Mouse (Mus musculus) regulatory T cell (primary cell): Measurements from ENCODE around the gene Pmepa1.

Source experiments
- in situ Hi-C: fragments of 300-600 bp; cut with MboI, MseI; formaldehyde crosslinking; loops from one replicate; pipeline ENCODE4 v1.15.1; 2025; ENCODE audit warnings: high pct_unique_total_duplicates

Gene Pmepa1

DNA sequence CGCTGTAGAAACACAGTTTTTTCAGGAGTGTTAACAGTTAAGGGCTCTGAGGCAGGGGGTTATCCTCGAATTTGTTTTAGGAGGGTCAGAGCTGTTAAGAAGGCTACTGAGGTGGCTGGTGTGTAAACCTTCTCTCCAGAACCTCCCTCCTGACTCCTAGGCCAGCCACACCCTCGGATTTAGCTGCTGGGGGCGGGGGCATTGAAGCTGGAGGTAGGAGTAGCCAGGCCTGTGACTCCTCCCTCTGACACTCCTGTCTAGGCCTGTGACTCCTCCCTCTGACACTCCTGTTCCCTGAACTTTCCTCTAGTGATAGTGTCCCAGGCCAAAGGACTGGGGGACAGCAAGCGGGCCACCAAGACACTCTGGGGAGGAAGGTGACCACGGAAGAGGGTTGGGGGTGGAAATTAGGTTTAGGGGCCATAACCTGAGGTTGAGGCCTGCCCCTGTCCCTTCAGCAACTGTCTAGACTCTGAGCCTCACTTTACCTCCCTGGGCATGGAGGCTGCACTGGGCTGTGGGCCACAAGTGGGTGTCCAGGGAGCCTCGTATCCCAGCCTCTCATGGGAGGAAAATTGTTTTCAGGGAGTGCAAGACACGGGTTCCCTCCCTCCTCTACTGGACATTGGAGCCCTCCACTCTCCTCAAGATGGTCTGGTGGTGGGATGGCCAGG is 89.0 kb downstream of the Pmepa1 start:
- in situ Hi-C loops: no loop called here

DNA sequence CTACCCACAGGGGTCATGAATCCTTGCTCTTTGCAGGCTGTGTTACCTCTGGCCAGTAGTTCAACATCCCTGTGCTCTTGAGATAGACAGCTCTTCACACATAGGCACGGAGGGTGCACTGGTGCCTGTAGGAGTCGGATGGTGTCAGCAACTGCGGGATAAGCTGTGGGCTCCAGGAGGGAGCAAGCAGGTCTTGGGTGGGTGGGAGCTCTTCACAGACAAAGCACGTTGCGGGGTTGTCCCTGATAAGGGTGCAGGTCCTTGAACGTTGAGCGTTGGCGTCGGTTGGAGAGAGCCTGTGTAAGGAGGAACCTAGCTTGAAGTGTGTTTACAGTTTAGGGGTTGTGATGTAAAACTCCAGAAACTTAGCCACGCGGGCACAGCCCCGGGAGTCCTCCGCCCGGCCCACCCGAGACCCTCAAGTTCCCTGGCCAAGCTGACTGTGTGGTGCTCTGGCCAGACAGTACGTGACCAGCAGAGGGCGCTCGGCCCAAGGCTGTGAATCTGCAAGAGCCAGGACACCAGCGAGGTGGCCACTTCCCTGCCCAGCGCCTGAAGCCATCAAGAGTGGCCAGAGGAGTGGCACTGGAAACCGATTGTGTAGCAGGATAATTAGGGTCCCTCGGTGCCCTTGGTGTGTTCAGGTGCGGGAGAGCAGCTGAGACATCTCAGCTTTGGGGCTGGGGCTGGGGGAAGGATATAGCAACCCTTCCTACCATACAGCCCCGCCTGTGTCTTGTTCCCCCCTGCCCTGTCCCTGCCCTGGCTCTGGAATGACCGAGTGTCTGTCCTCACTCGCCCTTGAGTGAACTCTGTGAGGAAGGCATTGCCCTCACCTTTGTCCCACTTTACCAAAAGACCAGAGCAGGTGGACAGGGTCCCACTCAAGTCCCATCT is 90.0 kb downstream of the Pmepa1 start:
- in situ Hi-C loops: no loop called here

DNA sequence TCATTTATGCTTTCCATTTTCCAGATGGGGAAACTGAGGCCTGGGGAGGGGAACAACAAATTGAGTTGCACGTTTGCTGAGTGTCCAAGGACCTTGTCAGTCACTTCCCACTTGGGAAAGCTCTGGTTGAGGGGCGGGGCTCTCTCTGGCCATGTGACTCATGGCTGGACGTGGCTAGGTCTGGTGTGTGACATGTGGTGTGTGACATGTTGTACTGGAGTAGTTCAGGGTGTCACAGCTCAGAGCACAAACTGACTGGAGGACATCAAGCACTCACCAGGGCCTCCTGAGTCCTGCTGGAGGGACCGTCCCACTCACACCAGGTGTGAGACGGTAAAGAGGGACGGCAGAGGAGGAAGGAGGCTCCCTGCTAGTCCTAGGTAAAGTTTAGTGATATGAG is 91.1 kb downstream of the Pmepa1 start:
- in situ Hi-C loops: no loop called here

DNA sequence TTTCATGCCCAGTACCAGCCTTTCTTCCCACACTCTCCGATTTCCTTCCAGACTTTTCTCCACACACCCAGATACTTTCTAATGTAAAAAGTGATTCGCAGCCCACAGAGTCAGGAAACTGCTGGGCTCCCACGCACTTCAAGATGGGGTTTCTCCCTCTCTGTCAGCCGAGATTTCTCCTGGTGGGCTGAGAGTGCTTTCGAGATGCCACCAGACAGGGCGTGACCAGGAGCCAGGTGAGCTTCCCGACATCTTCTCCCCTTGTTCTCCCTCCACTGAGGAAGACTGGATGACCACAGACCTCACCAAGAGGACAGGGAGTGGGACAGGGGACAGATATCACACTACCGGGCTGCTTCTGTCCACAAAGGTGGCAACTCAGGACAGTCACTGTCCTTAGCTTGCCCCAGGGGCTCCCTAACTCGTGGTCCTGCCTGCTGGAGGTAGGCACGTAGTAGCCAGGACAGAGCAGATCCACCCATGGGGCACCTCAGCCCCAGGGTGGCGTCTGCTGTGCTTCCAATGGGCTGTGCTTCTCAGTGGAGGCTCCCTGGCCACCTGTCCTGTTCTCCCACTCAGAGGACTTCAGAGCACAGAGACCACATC is 91.8 kb downstream of the Pmepa1 start:
- in situ Hi-C loops: loop anchor here (5.0 kb wide), 2 partner anchors 77 to 363 kb away; no protein-coding TSS in a partner anchor

DNA sequence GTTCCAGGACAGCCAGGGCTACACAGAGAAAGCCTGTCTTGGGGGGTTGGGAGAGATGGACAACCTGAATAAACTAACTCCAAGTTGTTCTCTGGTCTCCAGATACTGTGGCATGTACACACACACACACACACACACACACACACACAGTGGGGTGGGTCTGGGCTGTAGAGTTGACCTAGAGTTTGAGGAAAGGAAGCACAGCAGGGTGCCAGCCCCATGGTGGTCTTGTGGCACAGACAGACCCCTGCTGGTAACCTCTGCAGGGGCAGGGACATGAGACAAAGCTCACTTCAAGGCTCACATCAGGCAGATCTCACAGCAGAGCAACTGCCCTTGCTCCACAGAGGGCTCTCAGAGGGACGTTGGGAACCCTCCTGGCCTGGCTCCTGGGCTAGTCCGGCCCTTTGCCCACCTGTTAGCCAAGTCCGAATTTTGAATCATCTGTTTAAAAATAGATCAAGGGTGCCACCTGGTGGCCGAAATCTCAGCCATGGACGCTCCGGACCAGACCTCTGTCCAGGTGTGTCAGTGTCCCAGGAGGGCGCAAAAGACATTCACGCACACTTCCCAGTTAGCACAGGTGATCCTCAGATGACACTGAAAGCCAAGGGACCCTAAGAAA is 92.4 kb downstream of the Pmepa1 start:
- in situ Hi-C loops: loop anchor here (5.0 kb wide), 2 partner anchors 77 to 363 kb away; no protein-coding TSS in a partner anchor

DNA sequence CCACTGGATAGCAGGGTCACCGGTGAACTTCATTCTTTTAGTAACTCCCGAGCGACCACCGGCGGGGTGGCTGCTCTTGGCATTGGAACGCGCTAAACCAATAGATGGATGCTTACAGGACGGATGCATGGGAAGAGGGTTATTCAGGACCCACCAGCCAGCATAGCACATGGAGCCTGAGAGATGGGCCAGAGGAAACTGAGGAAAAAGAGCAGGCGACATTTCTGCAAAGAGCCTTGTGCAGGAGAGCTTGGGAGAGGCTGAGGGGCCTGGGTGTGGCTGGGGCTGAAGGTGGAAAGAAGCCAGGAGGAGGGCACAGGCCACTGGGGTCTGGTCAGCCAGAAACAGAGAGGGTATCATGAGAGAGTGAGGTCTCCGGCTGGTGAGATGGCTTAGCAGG is 93.0 kb downstream of the Pmepa1 start:
- in situ Hi-C loops: loop anchor here (5.0 kb wide), 2 partner anchors 76 to 364 kb away; no protein-coding TSS in a partner anchor

DNA sequence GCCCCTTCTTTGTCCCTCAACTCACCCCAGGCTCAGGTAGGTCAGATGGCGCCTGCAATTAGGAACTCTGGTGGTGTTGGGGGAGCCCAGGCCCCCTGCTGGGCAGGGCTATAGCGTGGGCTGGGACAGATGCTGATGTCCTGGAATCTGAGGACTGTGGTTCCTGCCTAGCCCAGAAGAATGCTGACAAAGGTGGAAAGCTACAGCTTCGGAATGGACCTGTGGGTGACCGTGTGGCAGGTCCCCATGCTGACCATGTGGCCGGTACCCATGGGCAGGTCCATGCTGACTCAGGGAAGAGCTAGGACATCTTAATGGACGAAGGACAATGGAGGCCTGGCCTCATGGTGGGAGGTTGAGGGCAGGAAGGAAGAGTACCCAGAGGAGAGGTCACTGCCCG is 93.5 kb downstream of the Pmepa1 start:
- in situ Hi-C loops: loop anchor here (5.0 kb wide), 2 partner anchors 75 to 365 kb away; no protein-coding TSS in a partner anchor

DNA sequence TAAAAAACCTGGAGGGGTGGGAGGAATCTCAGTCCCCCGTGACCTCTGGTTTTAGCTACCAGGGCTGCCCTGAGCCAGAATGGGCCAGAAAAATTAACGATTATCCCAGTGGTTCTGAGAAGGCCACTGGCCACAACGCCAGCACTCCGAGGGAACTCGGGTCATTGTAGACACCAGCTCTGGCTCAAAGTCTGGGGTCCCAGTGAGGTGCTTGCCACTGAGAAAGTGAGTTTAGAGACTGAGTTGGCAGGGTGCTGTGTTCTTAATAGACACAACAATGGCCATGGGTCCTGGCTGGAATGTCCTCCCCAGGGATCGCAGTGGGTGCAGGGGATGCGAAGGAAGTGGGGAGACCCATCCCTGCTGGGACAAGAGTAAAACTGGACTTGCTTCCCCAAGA is 94.4 kb downstream of the Pmepa1 start:
- in situ Hi-C loops: loop anchor here (5.0 kb wide), 2 partner anchors 75 to 365 kb away; no protein-coding TSS in a partner anchor

DNA sequence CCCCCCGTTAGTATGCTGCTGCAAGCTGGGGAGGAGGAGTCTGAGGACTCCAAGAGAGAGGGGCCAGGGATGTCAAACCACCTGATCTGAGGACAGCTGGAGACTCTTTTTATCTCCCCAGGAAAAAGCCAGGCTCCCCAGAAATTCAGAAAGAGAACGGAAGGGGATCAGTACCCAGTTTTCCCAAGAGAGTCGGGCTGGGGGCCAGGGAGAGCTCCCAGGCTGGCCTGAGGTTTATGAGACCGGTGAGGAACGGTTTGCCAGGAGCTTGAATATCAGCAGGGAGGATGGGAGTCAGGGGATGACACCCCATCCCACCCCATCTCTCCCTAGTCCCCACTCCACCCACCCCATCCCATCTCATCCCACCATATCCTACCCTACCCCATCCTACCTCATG is 94.8 kb downstream of the Pmepa1 start:
- in situ Hi-C loops: loop anchor here (5.0 kb wide), 2 partner anchors 74 to 366 kb away; no protein-coding TSS in a partner anchor

DNA sequence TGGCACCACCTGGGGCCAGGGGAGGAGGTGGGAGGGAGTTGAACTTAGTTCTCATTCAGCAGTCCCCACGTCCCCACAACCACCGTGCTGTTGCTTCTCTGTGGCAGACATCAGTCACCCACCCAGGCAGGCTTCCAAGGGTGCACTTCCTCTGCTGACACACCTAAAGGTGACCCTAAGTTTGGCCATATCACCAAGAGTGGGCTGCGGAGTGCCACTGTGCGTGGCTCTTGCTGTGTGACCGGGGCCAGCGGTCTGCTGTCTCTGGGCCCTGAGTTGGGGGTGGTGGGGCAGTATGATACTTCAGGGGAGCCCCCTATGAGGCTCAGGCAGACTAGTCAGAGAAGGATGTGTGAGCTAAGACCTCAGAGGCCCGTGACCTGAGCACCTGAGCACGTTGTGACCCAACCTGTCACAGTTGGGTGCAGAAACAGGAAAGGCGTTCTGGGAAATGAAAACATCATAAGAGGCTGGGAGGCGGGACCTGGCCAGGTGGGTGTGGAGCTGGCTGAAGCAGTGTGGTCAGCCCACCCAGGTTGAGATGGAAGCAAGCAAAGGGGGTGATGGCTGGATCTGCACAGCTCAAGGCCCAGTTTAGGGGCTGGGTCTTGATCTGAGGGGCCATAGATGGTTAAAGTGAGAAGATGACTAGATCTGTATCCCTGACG is 95.5 kb downstream of the Pmepa1 start:
- in situ Hi-C loops: loop anchor here (5.0 kb wide), 2 partner anchors 74 to 366 kb away; no protein-coding TSS in a partner anchor

DNA sequence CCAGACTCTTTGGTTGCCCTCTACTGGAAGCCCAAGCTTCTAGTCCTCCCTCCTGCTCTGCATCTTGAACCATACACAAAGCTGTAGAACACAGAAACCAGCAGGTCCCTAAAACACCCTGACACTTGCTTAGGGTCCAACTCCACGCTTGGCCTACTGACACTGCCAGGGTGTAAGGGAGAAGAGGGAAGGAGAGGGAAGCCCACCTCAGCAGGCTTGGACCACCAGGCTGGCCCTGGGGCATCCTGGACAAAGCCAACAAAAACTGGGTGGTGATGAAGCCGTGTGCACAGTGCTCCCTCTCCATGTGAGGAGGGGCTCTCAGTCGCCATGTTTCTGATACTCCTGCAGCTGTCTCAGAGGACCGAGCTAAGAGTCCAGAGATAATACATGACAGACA is 96.3 kb downstream of the Pmepa1 start:
- in situ Hi-C loops: loop anchor here (5.0 kb wide), 2 partner anchors 73 to 367 kb away; no protein-coding TSS in a partner anchor

DNA sequence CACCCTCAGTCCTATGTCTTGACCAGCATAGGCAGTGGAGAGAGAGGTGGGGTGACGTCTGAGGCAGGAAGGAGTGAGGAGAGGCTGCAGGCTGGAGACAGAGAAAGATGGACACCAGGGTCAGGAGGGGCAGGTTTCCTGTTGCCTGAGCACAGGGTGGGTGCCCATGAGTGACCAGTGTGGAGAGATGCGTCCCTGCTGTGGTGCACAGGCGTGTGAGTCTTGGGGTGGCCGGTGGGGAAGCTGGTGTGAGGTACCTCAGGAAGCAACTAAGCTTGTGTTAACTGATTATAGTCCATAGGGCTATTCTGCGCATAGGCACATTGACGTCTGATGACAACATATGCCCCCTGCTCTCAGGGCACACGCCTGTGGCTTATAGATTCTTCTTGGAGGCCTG is 97.3 kb downstream of the Pmepa1 start:
- in situ Hi-C loops: no loop called here

DNA sequence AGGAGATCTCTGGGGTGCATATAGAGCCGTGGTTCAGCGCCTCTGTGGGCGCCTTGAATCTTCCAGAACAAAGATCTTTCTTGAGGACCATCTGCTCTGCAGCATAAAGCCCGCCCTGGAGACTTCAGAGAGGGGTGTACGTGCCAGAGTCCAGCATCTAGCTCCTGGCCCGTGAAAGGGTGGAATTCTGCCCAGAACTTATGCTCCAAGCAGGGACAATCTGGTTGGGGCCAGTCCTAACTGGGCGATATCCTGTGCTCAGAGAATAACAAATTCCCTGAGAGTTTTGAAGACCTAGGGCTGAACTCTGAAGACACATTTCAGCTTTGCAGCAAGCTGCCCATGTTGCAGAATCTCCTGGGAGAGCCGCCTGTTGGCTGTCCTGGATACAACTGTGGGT is 98.4 kb downstream of the Pmepa1 start:
- in situ Hi-C loops: no loop called here

DNA sequence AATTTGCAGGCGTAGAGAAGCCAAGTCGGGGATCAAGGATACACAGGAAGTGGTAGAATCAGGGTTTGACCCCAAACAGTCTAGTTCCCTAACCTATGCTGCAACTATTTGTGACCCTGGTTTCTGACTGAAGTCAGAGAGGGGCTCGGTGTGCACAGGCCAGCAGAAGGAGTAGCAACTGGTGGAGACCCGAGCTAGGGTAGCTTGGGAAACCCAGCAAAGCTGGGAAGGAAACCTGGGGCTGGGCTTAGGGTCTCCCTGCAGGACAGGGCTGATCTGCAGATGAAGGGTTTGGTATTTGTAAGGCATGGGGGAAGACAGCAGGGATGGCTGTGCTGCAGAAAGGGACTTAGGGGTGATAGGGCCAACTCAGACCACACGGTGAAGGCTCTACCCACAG is 98.9 kb downstream of the Pmepa1 start:
- in situ Hi-C loops: no loop called here

DNA sequence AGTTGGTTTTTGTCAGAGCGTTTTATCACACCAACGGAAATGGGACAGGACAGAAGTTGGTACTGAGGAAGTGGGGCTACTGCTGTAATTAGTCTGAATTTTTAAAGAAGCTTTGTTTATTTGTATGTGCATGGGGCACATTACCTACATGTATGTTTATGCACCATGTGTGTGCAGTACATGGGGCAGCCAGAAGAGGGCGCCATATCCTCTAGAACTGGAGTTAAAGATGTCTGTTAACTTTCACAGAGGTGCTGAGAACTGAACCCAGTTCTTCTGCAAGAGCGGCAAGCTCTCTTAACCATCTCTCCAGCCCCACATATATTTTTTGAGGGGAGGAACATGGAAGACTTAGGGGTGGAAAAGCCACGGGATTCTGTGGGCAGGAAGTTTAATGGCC is 100.6 kb downstream of the Pmepa1 start:
- in situ Hi-C loops: no loop called here

DNA sequence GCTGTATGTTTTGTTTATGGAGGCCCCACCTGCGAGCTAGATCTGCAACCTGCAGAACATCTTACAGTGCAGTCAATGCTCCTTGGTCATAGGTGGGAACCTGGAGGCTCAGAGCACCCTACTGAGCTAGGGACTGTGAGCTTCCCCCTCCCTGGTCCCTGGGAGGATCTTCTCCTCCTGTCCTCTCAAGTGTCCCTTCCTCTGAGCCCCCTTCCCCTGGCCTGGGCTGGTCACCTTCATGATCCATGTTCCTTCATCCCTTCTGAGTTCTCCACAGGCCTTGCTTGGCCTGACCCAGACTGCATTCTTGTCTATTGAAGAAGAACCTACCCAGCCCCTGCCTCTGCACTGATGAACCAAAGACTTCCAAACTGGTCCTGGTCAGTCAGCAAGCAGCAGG is 101.8 kb downstream of the Pmepa1 start:
- in situ Hi-C loops: no loop called here
